Mouse (Mus musculus): ENCODE results near the gene AL732309.1. TPM values are rescaled to one million over a fixed set of nuclear protein-coding genes. Genes with fewer than 3 reads are reported as not detected.
A peak's percentile ranks its signal among the peaks of the same experiment; 100 is the strongest.

AL732309.1 gene
- polyA plus RNA-seq, 1 experiment = not detected

DNA sequence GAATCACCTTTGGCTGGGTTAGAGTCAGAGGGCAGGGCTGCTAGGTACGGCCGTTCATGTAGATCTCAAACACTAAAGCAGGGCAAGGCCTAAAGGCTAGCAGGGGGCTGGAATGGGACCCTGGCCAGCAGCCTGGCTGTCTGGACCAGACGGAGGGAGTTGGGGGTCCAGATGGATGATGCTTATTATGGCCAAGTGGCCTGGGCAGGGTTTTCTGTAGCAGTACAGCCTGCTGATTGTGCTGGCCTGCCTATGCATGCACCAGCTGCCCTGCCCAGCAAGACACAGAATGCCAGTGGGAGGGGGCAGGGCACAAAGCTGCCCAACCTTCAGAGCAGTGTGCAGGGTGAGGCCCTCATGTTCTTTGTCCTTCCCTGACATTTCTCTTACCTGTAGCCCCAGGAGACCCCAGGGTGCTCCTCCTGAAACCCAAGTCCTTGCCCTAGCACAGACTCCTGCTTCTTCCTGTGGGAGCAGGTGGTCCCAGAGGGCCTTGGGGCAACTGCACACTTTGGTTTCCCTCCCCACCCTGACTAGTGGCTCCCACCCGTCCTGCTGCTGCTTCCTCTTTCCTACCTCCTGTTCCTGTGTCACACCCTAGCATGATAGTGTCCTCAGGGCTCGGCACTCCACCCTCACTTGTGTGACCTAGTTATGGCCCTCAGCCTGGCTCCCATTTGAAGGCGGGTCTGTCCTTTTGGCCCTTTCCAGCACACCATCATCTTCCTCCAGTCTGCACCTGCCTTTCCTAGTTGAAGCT, 19.4 kb upstream of the AL732309.1 start:
- no peak overlapping the region for H3K27ac ChIP-seq (ENCODE audit: insufficient read depth, low read length)

DNA sequence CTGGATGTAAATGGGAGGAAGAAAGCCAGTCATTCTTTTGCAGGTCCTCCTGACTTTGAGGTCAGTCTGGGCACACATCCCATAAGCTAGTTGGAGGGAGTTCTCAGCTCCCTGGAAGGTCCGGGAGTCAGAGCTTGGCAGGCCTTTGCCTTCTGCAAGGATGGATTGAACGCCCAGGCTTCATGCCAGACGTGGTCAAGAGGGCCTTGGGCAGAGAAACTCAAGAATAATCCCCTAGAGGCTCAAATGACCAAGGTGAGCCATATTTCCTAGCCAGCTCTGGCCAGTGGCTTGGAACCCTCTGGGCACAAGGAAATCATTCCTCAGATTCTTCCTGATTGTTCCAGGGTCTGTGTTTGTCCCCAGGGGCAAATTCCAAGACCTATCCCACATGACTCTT, 18.2 kb upstream of the AL732309.1 start:
- Histone ChIP-seq H3K4me1 (ENCODE audit: control insufficient read depth, insufficient read depth, low read length) (peaks cover 5% of the 10 kb centered on the region), H3K4me3 (ENCODE audit: low read depth, low read length) (no peak overlapping the region), H3K27me3 (ENCODE audit: control insufficient read depth, insufficient read depth, low read length, poor library complexity, severe bottlenecking) (no peaks in the 10 kb centered on the region), H3K9me3 (replicated peaks; ENCODE audit: control insufficient read depth, insufficient read depth, low read length, poor library complexity, severe bottlenecking) (no peaks in the 10 kb centered on the region), H3K27ac (ENCODE audit: insufficient read depth, low read length) (no peak overlapping the region), H3K36me3 (ENCODE audit: control insufficient read depth, insufficient read depth, low read length, poor library complexity, severe bottlenecking) (0 out of 2 replicates have a peak, but pooled peaks cover 4% of the 10 kb centered on the region), H3K9ac (ENCODE audit: low read depth, poor library complexity, severe bottlenecking) (no peak overlapping the region)
- TF ChIP-seq EP300 (IDR thresholded peaks at IDR 0.05; ENCODE audit: insufficient read depth, low read depth, low read length) = 0 out of 2 replicates have a peak, but pooled peaks have one; percentile 18
- no peak for TF ChIP-seq CTCF (IDR thresholded peaks at IDR 0.05; ENCODE audit: low read depth, low read length)
- no peak for TF ChIP-seq POLR2A (IDR thresholded peaks at IDR 0.05; ENCODE audit: insufficient read depth, low read length)

More for the DNA sequence above, 19.4 kb upstream of the AL732309.1 start:
- Histone ChIP-seq H3K4me3 (ENCODE audit: low read depth, low read length) (no peak overlapping the region), H3K9me3 (replicated peaks; ENCODE audit: control insufficient read depth, insufficient read depth, low read length, poor library complexity, severe bottlenecking) (no peaks in the 10 kb centered on the region), H3K36me3 (ENCODE audit: control insufficient read depth, insufficient read depth, low read length, poor library complexity, severe bottlenecking) (peaks cover 4% of the 10 kb centered on the region; the same call in 1 of the 2 replicates), H3K4me1 (ENCODE audit: control insufficient read depth, insufficient read depth, low read length) (peaks cover 5% of the 10 kb centered on the region), H3K9ac (ENCODE audit: low read depth, poor library complexity, severe bottlenecking) (no peak overlapping the region), H3K27me3 (ENCODE audit: control insufficient read depth, insufficient read depth, low read length, poor library complexity, severe bottlenecking) (no peaks in the 10 kb centered on the region)
- TF ChIP-seq EP300 (IDR thresholded peaks at IDR 0.05; ENCODE audit: insufficient read depth, low read depth, low read length) = 0 out of 2 replicates have a peak, but pooled peaks have one; percentile 44
- TF ChIP-seq CTCF (IDR thresholded peaks at IDR 0.05; ENCODE audit: low read depth, low read length) = no peak

DNA sequence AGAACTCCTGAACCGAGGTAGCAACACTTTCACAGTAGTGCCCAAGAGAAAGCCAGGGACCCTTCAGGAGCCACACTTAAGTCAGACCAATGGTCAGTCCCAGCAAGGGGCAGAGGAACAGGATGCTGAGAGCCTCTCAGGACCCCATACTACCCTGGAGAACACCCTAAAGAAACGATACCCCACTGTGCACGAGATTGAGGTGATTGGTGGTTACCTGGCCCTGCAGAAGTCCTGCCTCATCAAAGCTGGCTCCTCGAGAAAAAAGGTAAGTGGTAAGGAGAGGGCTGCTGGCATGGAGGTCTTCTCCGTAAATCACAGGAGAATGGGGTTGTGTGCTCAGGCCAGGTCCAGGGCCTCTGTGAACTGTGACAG, 17.6 kb upstream of the AL732309.1 start:
- H3K27me3 ChIP-seq (ENCODE audit: control insufficient read depth, insufficient read depth, low read length, poor library complexity, severe bottlenecking) = no peaks in the 10 kb centered on the region
- H3K4me1 ChIP-seq (ENCODE audit: control insufficient read depth, insufficient read depth, low read length) = peaks cover 5% of the 10 kb centered on the region
- H3K4me3 ChIP-seq (ENCODE audit: low read depth, low read length) = peak overlapping the region; percentile 10; the same call in 1 of the 2 replicates
- H3K9ac ChIP-seq (ENCODE audit: low read depth, poor library complexity, severe bottlenecking) = no peak overlapping the region
- 0 out of 2 replicates have a peak, but pooled peaks cover 4% of the 10 kb centered on the region for H3K36me3 ChIP-seq (ENCODE audit: control insufficient read depth, insufficient read depth, low read length, poor library complexity, severe bottlenecking)
- no peak for TF ChIP-seq EP300 (IDR thresholded peaks at IDR 0.05; ENCODE audit: insufficient read depth, low read depth, low read length)
- TF ChIP-seq POLR2A (IDR thresholded peaks at IDR 0.05; ENCODE audit: insufficient read depth, low read length) = no peak
- TF ChIP-seq CTCF (IDR thresholded peaks at IDR 0.05; ENCODE audit: low read depth, low read length) = no peak
- no peaks in the 10 kb centered on the region for H3K9me3 ChIP-seq (replicated peaks; ENCODE audit: control insufficient read depth, insufficient read depth, low read length, poor library complexity, severe bottlenecking)
- H3K27ac ChIP-seq (ENCODE audit: insufficient read depth, low read length) = no peak overlapping the region

DNA sequence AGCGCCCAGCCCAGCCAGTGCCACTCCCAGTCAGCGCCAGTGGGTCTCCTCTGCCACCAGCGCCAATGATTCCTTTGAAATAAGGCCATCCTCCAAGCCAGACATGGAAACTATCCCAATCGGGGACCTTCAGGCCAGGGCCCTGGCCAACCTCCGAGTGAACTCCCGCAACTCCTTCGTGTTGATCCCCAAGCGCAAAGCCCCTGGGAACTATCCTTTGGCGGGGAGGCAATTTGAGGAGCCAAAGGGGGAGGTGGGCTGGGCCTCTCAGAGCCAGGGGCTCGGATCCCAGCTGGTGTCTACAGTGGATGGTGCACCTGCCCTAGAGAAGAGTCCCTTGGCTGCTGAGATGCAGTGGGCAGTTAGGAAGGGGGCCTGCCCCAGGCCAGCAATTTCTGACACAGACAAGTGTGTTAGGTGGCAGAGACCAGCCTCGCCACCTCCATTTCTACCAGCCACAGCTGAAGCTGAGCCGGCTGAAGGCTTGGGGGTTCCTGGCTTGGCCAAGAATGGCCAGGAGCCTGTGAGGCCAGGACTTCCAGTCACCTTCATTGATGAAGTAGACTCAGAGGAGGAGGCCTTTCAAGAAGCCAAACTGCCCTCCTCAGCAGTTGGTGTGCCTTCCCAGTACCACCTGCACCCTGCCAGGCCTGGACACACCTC, 17.1 kb upstream of the AL732309.1 start:
- Histone ChIP-seq H3K27ac (ENCODE audit: insufficient read depth, low read length) (no peak overlapping the region), H3K9me3 (replicated peaks; ENCODE audit: control insufficient read depth, insufficient read depth, low read length, poor library complexity, severe bottlenecking) (no peaks in the 10 kb centered on the region), H3K36me3 (ENCODE audit: control insufficient read depth, insufficient read depth, low read length, poor library complexity, severe bottlenecking) (no peaks in the 10 kb centered on the region), H3K27me3 (ENCODE audit: control insufficient read depth, insufficient read depth, low read length, poor library complexity, severe bottlenecking) (no peaks in the 10 kb centered on the region), H3K4me3 (ENCODE audit: low read depth, low read length) (peak overlapping the region; percentile 78), H3K9ac (ENCODE audit: low read depth, poor library complexity, severe bottlenecking) (peak overlapping the region; percentile 77), H3K4me1 (ENCODE audit: control insufficient read depth, insufficient read depth, low read length) (peaks cover 5% of the 10 kb centered on the region)
- TF ChIP-seq EP300 (IDR thresholded peaks at IDR 0.05; ENCODE audit: insufficient read depth, low read depth, low read length) = no peak
- TF ChIP-seq POLR2A (IDR thresholded peaks at IDR 0.05; ENCODE audit: insufficient read depth, low read length) = no peak
- no peak for TF ChIP-seq CTCF (IDR thresholded peaks at IDR 0.05; ENCODE audit: low read depth, low read length)

DNA sequence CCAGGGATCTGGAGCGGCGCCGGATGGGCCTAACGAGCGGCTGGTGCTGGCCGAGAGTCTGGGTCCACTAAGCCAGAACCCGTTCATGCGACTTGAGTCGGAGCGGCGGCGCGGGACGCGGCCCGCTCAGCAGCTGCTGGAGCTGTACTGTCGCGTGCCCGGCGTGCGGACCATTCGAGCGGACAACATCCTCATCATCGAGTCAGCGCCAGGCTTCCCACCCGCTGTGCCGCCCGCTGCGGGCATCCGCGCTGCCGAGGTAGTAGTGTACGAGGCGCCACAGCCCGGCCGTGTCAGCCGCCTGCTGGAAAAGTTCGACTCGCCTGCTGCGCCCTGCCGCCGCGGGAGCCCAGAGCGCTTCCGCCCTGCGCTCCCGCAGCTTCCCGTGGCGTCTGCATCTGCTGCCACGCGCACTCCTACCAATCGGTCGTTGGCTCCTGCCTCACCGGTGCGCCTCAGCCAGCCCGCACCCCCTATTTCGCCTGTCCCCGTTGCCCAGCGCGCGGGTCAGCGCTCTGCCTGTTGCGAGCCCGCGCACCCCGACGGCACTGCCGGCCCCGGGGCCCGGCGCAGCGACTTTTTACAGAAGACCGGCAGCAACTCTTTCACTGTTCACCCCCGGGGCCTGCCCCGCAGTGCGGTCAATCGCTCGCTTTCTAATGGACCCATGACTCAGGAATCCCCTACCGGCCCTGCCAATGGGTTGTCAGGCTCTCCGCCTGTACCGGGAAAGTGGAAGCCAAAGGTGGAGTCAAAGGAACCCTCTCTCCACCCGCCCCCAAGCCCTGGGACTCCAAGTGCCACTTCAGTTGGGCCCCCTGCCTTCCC, 16.3 kb upstream of the AL732309.1 start:
- Histone ChIP-seq H3K4me3 (ENCODE audit: low read depth, low read length) (peak overlapping the region; percentile 78), H3K9me3 (replicated peaks; ENCODE audit: control insufficient read depth, insufficient read depth, low read length, poor library complexity, severe bottlenecking) (no peaks in the 10 kb centered on the region), H3K9ac (ENCODE audit: low read depth, poor library complexity, severe bottlenecking) (peak overlapping the region; percentile 77), H3K27ac (ENCODE audit: insufficient read depth, low read length) (no peak overlapping the region), H3K4me1 (ENCODE audit: control insufficient read depth, insufficient read depth, low read length) (peaks cover 5% of the 10 kb centered on the region), H3K36me3 (ENCODE audit: control insufficient read depth, insufficient read depth, low read length, poor library complexity, severe bottlenecking) (no peaks in the 10 kb centered on the region), H3K27me3 (ENCODE audit: control insufficient read depth, insufficient read depth, low read length, poor library complexity, severe bottlenecking) (no peaks in the 10 kb centered on the region)
- no peak for TF ChIP-seq CTCF (IDR thresholded peaks at IDR 0.05; ENCODE audit: low read depth, low read length)
- TF ChIP-seq POLR2A (IDR thresholded peaks at IDR 0.05; ENCODE audit: insufficient read depth, low read length) = no peak
- TF ChIP-seq EP300 (IDR thresholded peaks at IDR 0.05; ENCODE audit: insufficient read depth, low read depth, low read length) = no peak
